Mouse (Mus musculus) embryonic fibroblast, embryonic 13.5 days (primary cell): Measurements from ENCODE around the gene Atp13a2. TPM values are rescaled to one million over a fixed set of nuclear protein-coding genes. Genes with fewer than 3 reads are reported as not detected.
A peak's percentile ranks its signal among the peaks of the same experiment; 100 is the strongest.

Experiments
- H3K27ac ChIP-seq: 2 replicates; pipeline ENCODE4 v1.5.1; 2012; ENCODE audit warnings: low read length, control low read depth, inconsistent platforms; ENCODE audit not compliant: insufficient read depth
- H3K4me1 ChIP-seq: 2 replicates; pipeline ENCODE4 v1.6.1; 2011; ENCODE audit warnings: low read length; ENCODE audit not compliant: control insufficient read depth, insufficient read depth
- H3K4me3 ChIP-seq: 2 replicates; pipeline ENCODE4 v1.5.1; 2011; ENCODE audit warnings: mild to moderate bottlenecking, control low read depth, low read length; ENCODE audit not compliant: insufficient read depth
- CTCF ChIP-seq: IDR thresholded peaks from 2 replicates; pipeline ENCODE4 v1.5.1; 2011; ENCODE audit warnings: mild to moderate bottlenecking, control low read depth, low read length, moderate library complexity, borderline replicate concordance; ENCODE audit not compliant: insufficient read depth
- POLR2A ChIP-seq: IDR thresholded peaks from 2 replicates; pipeline ENCODE4 v1.6.1; 2011; ENCODE audit warnings: low read depth, mild to moderate bottlenecking, control low read depth, low read length, moderate library complexity
- polyA plus RNA-seq: library from polyadenylated mRNA; stranded (reverse); fragments of >200 nt; gene quantifications from 2 replicates; pipeline ENCODE4 v1.2.4, GENCODE M21; 2011; ENCODE audit warnings: low read depth; ENCODE audit not compliant: missing spikeins, insufficient read length

The Atp13a2 gene
- polyA plus RNA-seq, 1 experiment, result 16.6 TPM

GRCm38 (mm10) chr4:140993846-140994245 is 7.2 kb downstream of the Atp13a2 start:
- TF ChIP-seq POLR2A, result no peak
- no peak for TF ChIP-seq CTCF
- H3K4me1 ChIP-seq, result no peaks in the 10 kb centered on the region

GRCm38 (mm10) chr4:140995811-140996210 is 9.1 kb downstream of the Atp13a2 start:
- H3K4me3 ChIP-seq, result no peak overlapping the region
- TF ChIP-seq CTCF (no peak), POLR2A (no peak)

More at GRCm38 (mm10) chr4:140993846-140994245, 7.2 kb downstream of the Atp13a2 start:
- Histone ChIP-seq H3K4me3 (no peak overlapping the region), H3K27ac (no peak overlapping the region)

GRCm38 (mm10) chr4:140996812-140997211 is 10.1 kb downstream of the Atp13a2 start:
- H3K4me3 ChIP-seq, result no peak overlapping the region

More at GRCm38 (mm10) chr4:140995811-140996210, 9.1 kb downstream of the Atp13a2 start:
- no peaks in the 10 kb centered on the region for H3K4me1 ChIP-seq
- H3K27ac ChIP-seq, result no peak overlapping the region

GRCm38 (mm10) chr4:141005983-141006382 is 19.3 kb downstream of the Atp13a2 start:
- Histone ChIP-seq H3K4me1 (0 out of 2 replicates have a peak, but pooled peaks cover 5% of the 10 kb centered on the region), H3K4me3 (no peak overlapping the region), H3K27ac (no peak overlapping the region)
- peak; percentile 42; the same call in 1 of the 2 replicates for TF ChIP-seq CTCF
- TF ChIP-seq POLR2A, result no peak

More at GRCm38 (mm10) chr4:140996812-140997211, 10.1 kb downstream of the Atp13a2 start:
- Histone ChIP-seq H3K27ac (no peak overlapping the region), H3K4me1 (no peaks in the 10 kb centered on the region)
- TF ChIP-seq CTCF (no peak), POLR2A (no peak)

- Histone ChIP-seq H3K27ac (no peak overlapping the region), H3K4me3 (no peak overlapping the region)
- no peak for TF ChIP-seq CTCF
- TF ChIP-seq POLR2A, result no peak
These were observed 21.4 kb downstream of the Atp13a2 start for GRCm38 (mm10) chr4:141008028-141008427.

GRCm38 (mm10) chr4:141010118-141010517 is 23.4 kb downstream of the Atp13a2 start, which contains the start of gene Mfap2:
TSS of gene Mfap2 (plus strand) at chr4:141010418.
- H3K4me3 ChIP-seq, result peak within 1 kb of the TSS; percentile 71
- peak within 1 kb of the TSS; percentile 77 for H3K27ac ChIP-seq
- 0 out of 2 replicates have a peak, but pooled peaks cover 5% of the 10 kb centered on the region for H3K4me1 ChIP-seq
- TF ChIP-seq POLR2A (no peak), CTCF (no peak)

More at GRCm38 (mm10) chr4:141008028-141008427, 21.4 kb downstream of the Atp13a2 start:
- H3K4me1 ChIP-seq, result 0 out of 2 replicates have a peak, but pooled peaks cover 5% of the 10 kb centered on the region

GRCm38 (mm10) chr4:141010526-141010925 is 23.9 kb downstream of the Atp13a2 start:
- H3K27ac ChIP-seq, result peak overlapping the region; percentile 77
- 0 out of 2 replicates have a peak, but pooled peaks cover 5% of the 10 kb centered on the region for H3K4me1 ChIP-seq
- TF ChIP-seq POLR2A, result peak; percentile 73
- no peak for TF ChIP-seq CTCF
- peak overlapping the region; percentile 71 for H3K4me3 ChIP-seq

- peak; percentile 46; the same call in 1 of the 2 replicates for TF ChIP-seq POLR2A
- TF ChIP-seq CTCF, result no peak
- Histone ChIP-seq H3K4me3 (peak overlapping the region; percentile 71), H3K4me1 (0 out of 2 replicates have a peak, but pooled peaks cover 5% of the 10 kb centered on the region), H3K27ac (peak overlapping the region; percentile 77)
These were observed 24.3 kb downstream of the Atp13a2 start for GRCm38 (mm10) chr4:141010941-141011429.

GRCm38 (mm10) chr4:141011556-141012328 is 25.1 kb downstream of the Atp13a2 start:
- 0 out of 2 replicates have a peak, but pooled peaks have one; percentile 15 for TF ChIP-seq POLR2A
- TF ChIP-seq CTCF, result no peak
- H3K4me3 ChIP-seq, result peak overlapping the region; percentile 71
- 0 out of 2 replicates have a peak, but pooled peaks cover 5% of the 10 kb centered on the region for H3K4me1 ChIP-seq
- H3K27ac ChIP-seq, result peak overlapping the region; percentile 77; the same call in 1 of the 2 replicates
